8 mouse cellular contexts compared by ENCODE assay signal in genomic region chr17:47595248-47596161, GRCm38 (mm10). TPM values are rescaled to one million over a fixed set of nuclear protein-coding genes. Genes with fewer than 3 reads are reported as not detected.
DNase-seq lines count a peak whose midpoint lies in the region; ATAC-seq lines count a peak whose summit lies in the region.

No protein-coding gene starts in this region.

- H3K9ac ChIP-seq in heart, embryonic 11.5 days (ENCODE audit: low read depth, low read length): peak overlapping the region; percentile 97
- peak overlapping the region; percentile 91 for H3K9ac ChIP-seq in kidney, embryonic 15.5 days

- peaks cover 11% of the 10 kb centered on the region for H3K36me3 ChIP-seq in heart, embryonic 11.5 days (ENCODE audit: control insufficient read depth, insufficient read depth, low read length)
- H3K36me3 ChIP-seq in kidney, embryonic 15.5 days: peaks cover 38% of the 10 kb centered on the region

- no peaks in the 10 kb centered on the region for H3K27me3 ChIP-seq in heart, embryonic 11.5 days (ENCODE audit: control insufficient read depth, insufficient read depth, low read length)
- no peaks in the 10 kb centered on the region for H3K27me3 ChIP-seq in kidney, embryonic 15.5 days

- H3K4me1 ChIP-seq in heart, embryonic 11.5 days (ENCODE audit: control insufficient read depth, insufficient read depth, low read length): peaks cover 40% of the 10 kb centered on the region
- peaks cover 58% of the 10 kb centered on the region for H3K4me1 ChIP-seq in kidney, embryonic 15.5 days

- ATAC-seq in heart, embryonic 11.5 days (replicated peaks; ENCODE audit: insufficient number of reproducible peaks, low FRiP score, low TSS enrichment): peak; percentile 76
- peak; percentile 75 for ATAC-seq in kidney, embryonic 15.5 days (replicated peaks; ENCODE audit: low FRiP score)

- peak overlapping the region; percentile 93 for H3K4me3 ChIP-seq in heart, embryonic 11.5 days (ENCODE audit: low read depth, low read length)
- peak overlapping the region; percentile 93 for H3K4me3 ChIP-seq in kidney, embryonic 15.5 days (replicated peaks)

- WGBS in heart, embryonic 11.5 days (ENCODE audit: insufficient replicate concordance): under 1% methylated on average over 20 of the region's 21 CpGs
- WGBS in kidney, embryonic 15.5 days: under 1% methylated on average over 21 of the region's 21 CpGs

- DNase-seq in cerebellum, adult 9-10 months: peak; percentile 19
- no peak for DNase-seq in cerebellum, postnatal 25 days
- peak; percentile 80 for DNase-seq in embryo, embryonic 9.5 days (ENCODE audit: extremely low spot score)
- DNase-seq in lung, postnatal 36 days: peak; percentile 75
- DNase-seq in skeletal muscle tissue, adult 2 months (ENCODE audit: low read depth, low spot score): peak; percentile 66
- no peak for DNase-seq in left cerebral cortex, adult 8-10 months (ENCODE audit: low spot score in 2 of 2)

- no peaks in the 10 kb centered on the region for H3K9me3 ChIP-seq in heart, embryonic 11.5 days (replicated peaks; ENCODE audit: control insufficient read depth, low read length)
- H3K9me3 ChIP-seq in kidney, embryonic 15.5 days (replicated peaks): no peaks in the 10 kb centered on the region

- peak overlapping the region; percentile 97 for H3K27ac ChIP-seq in heart, embryonic 11.5 days (ENCODE audit: low read depth, low read length)
- peak overlapping the region; percentile 98 for H3K27ac ChIP-seq in kidney, embryonic 15.5 days

- peak overlapping the region; percentile 96 for H3K4me2 ChIP-seq in heart, embryonic 11.5 days
- H3K4me2 ChIP-seq in kidney, embryonic 15.5 days: peak overlapping the region; percentile 86

RNA-seq across cellular contexts. Expression of gene Bysl, which starts 15.8 kb away (rescaled TPM):
- 26.8 TPM in 2 replicates for polyA plus RNA-seq in heart, embryonic 11.5 days (2014; fragmentation: Nextera tagmentation; extraction: Ambion mirVana)
- polyA plus RNA-seq in kidney, embryonic 15.5 days (2015; fragmentation: Nextera tagmentation; extraction: Ambion mirVana): 23.8 and 26.5 TPM in 2 replicates
- total RNA-seq in left cerebral cortex, adult 8-10 months (2022): 10 to 100 TPM; 15.7 to 19.0 (median 17.1) TPM

RNA-seq across cellular contexts. Expression of gene Med20, which starts 15.9 kb away (rescaled TPM):
- polyA plus RNA-seq in heart, embryonic 11.5 days (2014; fragmentation: Nextera tagmentation; extraction: Ambion mirVana): 30.3 and 36.4 TPM in 2 replicates
- polyA plus RNA-seq in kidney, embryonic 15.5 days (2015; fragmentation: Nextera tagmentation; extraction: Ambion mirVana): 45.7 TPM in 2 replicates
- 10 to 100 TPM; 26.3 to 34.7 (median 27.2) TPM for total RNA-seq in left cerebral cortex, adult 8-10 months (2022)

RNA-seq across cellular contexts. Expression of gene Gm20517, which starts 15.9 kb away (rescaled TPM):
- polyA plus RNA-seq in heart, embryonic 11.5 days (2014; fragmentation: Nextera tagmentation; extraction: Ambion mirVana): 1.6 and 1.8 TPM in 2 replicates
- 0.81 and 1.4 TPM in 2 replicates for polyA plus RNA-seq in kidney, embryonic 15.5 days (2015; fragmentation: Nextera tagmentation; extraction: Ambion mirVana)
- 1 to 10 TPM; 3.8 to 9.6 (median 6.6) TPM for total RNA-seq in left cerebral cortex, adult 8-10 months (2022)

RNA-seq across cellular contexts. Expression of gene Usp49, which starts 35.0 kb away (rescaled TPM):
- polyA plus RNA-seq in heart, embryonic 11.5 days (2014; fragmentation: Nextera tagmentation; extraction: Ambion mirVana): 2.7 and 3.7 TPM in 2 replicates
- 4.6 and 5.0 TPM in 2 replicates for polyA plus RNA-seq in kidney, embryonic 15.5 days (2015; fragmentation: Nextera tagmentation; extraction: Ambion mirVana)
- total RNA-seq in left cerebral cortex, adult 8-10 months (2022): 10 to 100 TPM; 10.2 to 13.4 (median 11.6) TPM

Comparison
In these comparisons a context has a peak if more than half of its experiments do, and no peak if none do; other contexts are left out.
1. DNase-seq: peak in cerebellum, adult 9-10 months (single experiment), embryo, embryonic 9.5 days (single experiment), lung, postnatal 36 days (single experiment) and skeletal muscle tissue, adult 2 months (single experiment); none in cerebellum, postnatal 25 days (0 of 2) and left cerebral cortex, adult 8-10 months (0 of 2).